Mouse (Mus musculus) embryonic fibroblast, embryonic 13.5 days (primary cell): ENCODE data around the gene Frmd8. TPM values are rescaled to one million over a fixed set of nuclear protein-coding genes. Genes with fewer than 3 reads are reported as not detected.
A peak's percentile ranks its signal among the peaks of the same experiment; 100 is the strongest.
"Not testable (repeated sequence)": the region's sequence is repeated elsewhere in the genome, so short reads cannot be mapped to it uniquely, and the experiment has no call there.

Experiments used
- H3K27ac ChIP-seq: 2 replicates; pipeline ENCODE4 v1.5.1; 2012; ENCODE audit warnings: low read length, control low read depth, inconsistent platforms; ENCODE audit not compliant: insufficient read depth
- H3K4me1 ChIP-seq: 2 replicates; pipeline ENCODE4 v1.6.1; 2011; ENCODE audit warnings: low read length; ENCODE audit not compliant: control insufficient read depth, insufficient read depth
- H3K4me3 ChIP-seq: 2 replicates; pipeline ENCODE4 v1.5.1; 2011; ENCODE audit warnings: mild to moderate bottlenecking, control low read depth, low read length; ENCODE audit not compliant: insufficient read depth
- CTCF ChIP-seq: IDR thresholded peaks from 2 replicates; pipeline ENCODE4 v1.5.1; 2011; ENCODE audit warnings: mild to moderate bottlenecking, control low read depth, low read length, moderate library complexity, borderline replicate concordance; ENCODE audit not compliant: insufficient read depth
- POLR2A ChIP-seq: IDR thresholded peaks from 2 replicates; pipeline ENCODE4 v1.6.1; 2011; ENCODE audit warnings: low read depth, mild to moderate bottlenecking, control low read depth, low read length, moderate library complexity
- polyA plus RNA-seq: library from polyadenylated mRNA; stranded (reverse); fragments of >200 nt; gene quantifications from 2 replicates; pipeline ENCODE4 v1.2.4, GENCODE M21; 2011; ENCODE audit warnings: low read depth; ENCODE audit not compliant: missing spikeins, insufficient read length

The Frmd8 gene
- polyA plus RNA-seq, 1 experiment: 24.9 TPM

- H3K4me1 ChIP-seq: peaks cover 21% of the 10 kb centered on the region
- H3K27ac ChIP-seq: peak overlapping the region; percentile 8; the same call in 1 of the 2 replicates
- no peak overlapping the region for H3K4me3 ChIP-seq
- TF ChIP-seq POLR2A: no peak
- no peak for TF ChIP-seq CTCF
Observed at GRCm38 (mm10) chr19:5819549-5819948, 55.5 kb downstream of the Frmd8 start.

DNA sequence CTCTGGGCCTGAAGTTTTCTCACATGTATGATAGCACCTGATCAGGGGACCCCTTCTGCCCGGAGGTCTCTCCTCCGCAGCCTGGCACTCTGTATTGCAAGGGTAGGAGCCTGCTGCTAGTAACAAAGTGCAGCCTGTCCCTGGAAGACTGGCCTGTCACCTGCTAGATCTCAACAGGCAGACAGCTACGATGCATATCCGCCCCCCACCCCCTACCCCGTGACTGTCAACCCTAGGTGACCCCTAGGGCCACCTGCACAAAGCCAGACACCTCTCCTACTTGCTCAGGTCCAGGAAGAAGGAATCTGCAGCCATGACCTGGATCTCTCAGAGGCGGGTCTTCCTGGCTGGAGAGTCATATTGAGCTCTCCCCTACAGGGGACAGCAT lies 56.5 kb downstream of the Frmd8 start:
- Histone ChIP-seq H3K4me1 (peaks cover 24% of the 10 kb centered on the region), H3K27ac (peak overlapping the region; percentile 29), H3K4me3 (no peak overlapping the region)
- no peak for TF ChIP-seq CTCF
- no peak for TF ChIP-seq POLR2A

DNA sequence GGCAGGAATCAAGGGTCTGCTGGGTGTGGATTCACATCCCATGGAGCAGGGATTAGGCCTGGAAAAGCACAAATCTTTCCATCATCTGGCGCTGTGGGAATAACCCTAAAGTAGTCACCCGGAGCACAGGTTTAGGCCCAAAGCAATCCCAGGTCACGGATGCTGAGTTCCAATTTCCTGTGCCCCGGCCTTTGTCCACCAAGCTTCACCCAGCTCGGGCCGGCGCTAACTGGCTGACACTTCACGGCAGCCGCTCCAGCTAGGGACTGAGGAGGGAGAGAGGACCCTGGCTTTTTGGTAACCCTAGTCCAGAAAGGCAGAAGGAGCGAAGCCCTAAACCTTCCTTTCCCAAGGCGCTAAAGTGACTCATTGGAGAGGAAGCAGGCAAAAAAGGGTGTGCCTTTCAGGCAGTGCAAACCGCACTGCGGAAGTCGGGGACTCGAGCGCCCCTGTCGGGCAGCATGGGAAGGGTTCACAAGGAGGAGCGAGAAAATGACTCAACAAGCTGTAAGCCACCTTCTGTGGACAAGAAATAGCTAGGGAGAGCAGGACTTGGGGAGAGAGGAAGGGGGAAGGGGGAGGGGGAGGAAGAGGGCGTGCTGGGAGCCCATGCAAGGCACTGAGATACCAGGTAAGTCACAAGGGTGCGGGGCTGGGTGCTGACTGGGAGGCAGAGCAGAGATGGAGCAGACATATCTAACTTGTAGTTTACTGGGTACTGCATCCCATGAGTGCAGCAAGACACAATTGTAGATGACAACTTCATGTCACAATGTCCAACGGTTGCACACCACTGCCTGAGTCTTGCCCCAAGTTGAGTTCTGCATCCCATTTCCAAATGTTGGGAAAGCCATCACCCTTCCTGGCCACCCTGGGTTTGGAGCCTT lies 57.1 kb downstream of the Frmd8 start:
- H3K4me1 ChIP-seq: peaks cover 27% of the 10 kb centered on the region
- H3K27ac ChIP-seq: peak overlapping the region; percentile 90
- H3K4me3 ChIP-seq: no peak overlapping the region
- TF ChIP-seq POLR2A (peak; percentile 36; the same call in 1 of the 2 replicates), CTCF (peak; percentile 62)

DNA sequence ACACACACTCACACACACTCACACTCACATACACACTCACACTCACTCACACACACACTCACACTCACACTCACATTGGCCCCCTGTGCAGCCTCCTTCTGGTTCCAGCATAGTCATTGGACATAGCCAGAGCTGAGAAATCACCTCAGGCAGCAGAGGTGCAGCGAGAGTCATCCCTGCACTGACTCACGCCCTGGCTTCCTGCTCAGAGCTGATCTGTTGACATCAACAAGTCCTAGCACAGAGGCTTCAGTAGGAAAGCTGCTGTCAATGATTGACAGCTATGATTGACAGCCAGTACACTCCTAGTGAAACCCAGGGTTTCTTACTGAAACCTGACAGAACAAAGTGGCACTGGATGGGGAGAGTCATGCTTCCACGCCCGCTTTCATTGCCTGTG lies 59.1 kb downstream of the Frmd8 start:
- H3K27ac ChIP-seq: peak overlapping the region; percentile 73
- H3K4me1 ChIP-seq: peaks cover 38% of the 10 kb centered on the region
- H3K4me3 ChIP-seq: no peak overlapping the region
- no peak; the same call in 1 of the 2 replicates for TF ChIP-seq POLR2A
- no peak for TF ChIP-seq CTCF

DNA sequence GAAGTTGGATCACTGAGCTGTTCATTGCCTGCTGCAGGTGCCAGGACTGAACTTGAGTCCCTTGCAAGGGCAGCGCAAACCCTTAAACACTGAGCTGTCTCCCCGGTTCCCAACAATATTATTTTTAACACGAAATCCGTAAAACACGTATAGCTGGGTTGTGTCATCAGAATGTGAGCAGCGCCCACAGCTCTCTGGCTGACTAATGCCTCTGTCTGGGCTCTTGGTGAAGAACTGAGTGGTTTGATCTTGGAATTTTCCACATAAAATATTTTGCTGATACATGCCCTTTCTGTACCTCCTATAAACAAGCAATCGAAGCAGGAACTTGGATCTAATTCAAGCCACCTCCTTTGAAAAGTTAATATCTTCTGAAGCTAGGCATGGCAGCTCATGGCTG lies 60.1 kb downstream of the Frmd8 start:
- Histone ChIP-seq H3K4me1 (peaks cover 40% of the 10 kb centered on the region), H3K27ac (peak overlapping the region; percentile 99), H3K4me3 (no peak overlapping the region)
- TF ChIP-seq POLR2A (peak; percentile 38; the same call in 1 of the 2 replicates), CTCF (no peak)

GRCm38 (mm10) chr19:5814048-5814447 lies 61.0 kb downstream of the Frmd8 start:
- Histone ChIP-seq H3K4me1 (peaks cover 44% of the 10 kb centered on the region), H3K27ac (peak overlapping the region; percentile 99)
- not testable (repeated sequence) for H3K4me3 ChIP-seq
- TF ChIP-seq CTCF: peak; percentile 7; the same call in 1 of the 2 replicates

GRCm38 (mm10) chr19:5813567-5813966 lies 61.5 kb downstream of the Frmd8 start:
- peak overlapping the region; percentile 99; the same call in 1 of the 2 replicates for H3K27ac ChIP-seq
- no peak overlapping the region for H3K4me3 ChIP-seq
- TF ChIP-seq POLR2A (no peak), CTCF (no peak)
- peaks cover 49% of the 10 kb centered on the region for H3K4me1 ChIP-seq

DNA sequence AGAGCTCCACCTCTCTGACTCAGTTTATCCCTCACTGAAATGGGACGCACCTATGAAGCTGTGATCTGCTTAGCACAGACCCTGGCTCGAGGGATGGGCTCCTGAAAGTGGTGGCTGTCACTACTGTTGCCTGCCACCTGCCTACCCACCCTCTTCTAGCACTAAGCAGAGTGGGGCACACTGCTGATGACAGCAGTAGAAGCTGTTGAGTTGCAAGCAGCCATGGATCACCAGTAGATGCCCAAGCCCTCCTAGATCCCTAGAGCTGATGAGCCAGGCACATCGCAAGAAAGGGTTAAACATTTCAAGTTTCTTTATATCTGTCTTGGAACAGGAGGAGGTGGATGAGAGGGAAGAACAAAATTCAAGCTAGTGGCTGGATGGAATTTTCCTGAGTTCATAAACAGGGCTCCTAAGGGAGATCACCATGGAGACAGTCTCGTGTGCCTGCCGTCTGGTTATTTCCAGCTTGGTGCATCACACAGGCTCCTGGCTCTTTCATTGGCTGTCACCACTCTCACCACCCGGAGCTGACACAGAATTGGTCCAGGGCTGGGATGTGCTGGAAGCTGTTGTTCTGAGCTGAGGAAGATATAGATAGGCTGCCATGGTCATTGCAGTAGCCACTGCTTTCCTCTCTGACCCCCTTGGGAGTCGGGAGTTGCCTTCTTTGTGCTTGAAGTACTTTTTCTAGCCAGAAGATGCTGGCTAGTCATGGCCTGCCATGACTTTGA lies 63.1 kb downstream of the Frmd8 start:
- TF ChIP-seq POLR2A (peak; percentile 68), CTCF (no peak)
- H3K27ac ChIP-seq: peak overlapping the region; percentile 99
- H3K4me3 ChIP-seq: no peak overlapping the region
- peaks cover 51% of the 10 kb centered on the region for H3K4me1 ChIP-seq

- TF ChIP-seq CTCF (no peak), POLR2A (no peak; the same call in 1 of the 2 replicates)
- Histone ChIP-seq H3K4me1 (peaks cover 49% of the 10 kb centered on the region), H3K27ac (peak overlapping the region; percentile 99), H3K4me3 (no peak overlapping the region)
Observed at GRCm38 (mm10) chr19:5810840-5811563, 64.1 kb downstream of the Frmd8 start.
